Mouse (Mus musculus) CH12.LX (cell line): ENCODE results near the gene Ptprd. TPM values are rescaled to one million over a fixed set of nuclear protein-coding genes. Genes with fewer than 3 reads are reported as not detected.

ENCODE experiments used
- DNase-seq: peaks from one replicate; pipeline ENCODE4 v3.0.0-alpha.2; 2013; ENCODE audit errors: extremely low read depth
- H3K27ac ChIP-seq: 2 replicates; pipeline ENCODE4 v1.5.1; 2012; ENCODE audit warnings: low read depth, mild to moderate bottlenecking, control low read depth, moderate library complexity; ENCODE audit not compliant: insufficient read depth
- H3K27me3 ChIP-seq: replicated peaks from 2 replicates; pipeline ENCODE3; 2012; ENCODE audit warnings: inconsistent platforms
- H3K36me3 ChIP-seq, 2 experiments: replicated peaks in 1 of 2; 2 replicates each; pipeline versions ENCODE3 to v1.6.1; 2012; ENCODE audit warnings: inconsistent platforms in 1 of 2, low read length in 1 of 2, mild to moderate bottlenecking in 1 of 2, mixed read lengths in 1 of 2, moderate library complexity in 1 of 2; ENCODE audit not compliant: control insufficient read depth in 1 of 2, insufficient read depth in 1 of 2
- H3K4me1 ChIP-seq, 2 experiments: 2 replicates each; pipeline ENCODE4 v1.6.1; 2012; ENCODE audit warnings: inconsistent platforms in 1 of 2, moderate library complexity in 1 of 2; ENCODE audit not compliant: insufficient read depth in 2 of 2, control insufficient read depth in 1 of 2
- H3K4me2 ChIP-seq: 2 replicates; pipeline ENCODE4 v1.6.1; 2012; ENCODE audit warnings: low read depth, mild to moderate bottlenecking, control low read depth; ENCODE audit not compliant: poor library complexity, insufficient read depth, severe bottlenecking
- H3K4me3 ChIP-seq, 3 experiments: fragments of 150-350 bp in 1 of 3; sonication (generic) in 1 of 3; replicated peaks in 1 of 3; 2 replicates each; pipeline versions ENCODE3 to v1.5.1; 2011 to 2012; ENCODE audit warnings: low read depth in 2 of 3, low read length in 2 of 3, mild to moderate bottlenecking in 2 of 3, moderate library complexity in 2 of 3, control low read depth in 1 of 3, improper control_type of control experiment in 1 of 3, inconsistent platforms in 1 of 3, mixed read lengths in 1 of 3; ENCODE audit not compliant: poor library complexity in 1 of 3
- H3K79me2 ChIP-seq: replicated peaks from 2 replicates; pipeline ENCODE4 v1.6.1; 2012; ENCODE audit warnings: mild to moderate bottlenecking, moderate library complexity; ENCODE audit not compliant: control insufficient read depth, poor library complexity, insufficient read depth, severe bottlenecking; ENCODE audit errors: extremely low read depth
- H3K9ac ChIP-seq: 2 replicates; pipeline ENCODE4 v1.6.1; 2012; ENCODE audit warnings: low read depth, mild to moderate bottlenecking, control low read depth, moderate library complexity; ENCODE audit not compliant: insufficient read depth
- H3K9me3 ChIP-seq: replicated peaks from 2 replicates; pipeline ENCODE3; 2012; ENCODE audit warnings: low read length, inconsistent platforms, mixed read lengths
- BHLHE40 ChIP-seq: IDR thresholded peaks from 2 replicates; pipeline ENCODE4 v1.6.1; 2011; ENCODE audit warnings: mild to moderate bottlenecking, low read depth, low read length, improper control_type of control experiment
- CHD1 ChIP-seq: IDR thresholded peaks from 2 replicates; pipeline ENCODE4 v1.6.1; 2012; ENCODE audit warnings: low read depth, low read length, improper control_type of control experiment, inconsistent platforms
- CHD2 ChIP-seq: IDR thresholded peaks from 2 replicates; pipeline ENCODE4 v1.6.1; 2011; ENCODE audit warnings: low read length, improper control_type of control experiment
- CTCF ChIP-seq, 2 experiments: IDR thresholded peaks in 1 of 2; conservative IDR thresholded peaks in 1 of 2; 2 replicates each; pipeline ENCODE4 v1.5.1; 2011 to 2012; ENCODE audit warnings: low read depth in 2 of 2, low read length in 2 of 2, improper control_type of control experiment in 1 of 2, inconsistent platforms in 1 of 2, mild to moderate bottlenecking in 1 of 2, moderate library complexity in 1 of 2
- E2F4 ChIP-seq: IDR thresholded peaks from 2 replicates; pipeline ENCODE4 v1.6.1; 2011; ENCODE audit warnings: low read depth, low read length, improper control_type of control experiment; ENCODE audit not compliant: insufficient replicate concordance
- EP300 ChIP-seq: IDR thresholded peaks from 2 replicates; pipeline ENCODE4 v1.6.1; 2011; ENCODE audit warnings: low read length, improper control_type of control experiment
- ETS1 ChIP-seq: conservative IDR thresholded peaks from 2 replicates; pipeline ENCODE4 v1.6.1; 2012; ENCODE audit warnings: low read depth, mild to moderate bottlenecking, inconsistent platforms, low read length, improper control_type of control experiment, moderate library complexity
- JUND ChIP-seq: conservative IDR thresholded peaks from 2 replicates; pipeline ENCODE4 v1.6.1; 2011; ENCODE audit warnings: low read depth, low read length, improper control_type of control experiment
- MXI1 ChIP-seq: IDR thresholded peaks from 2 replicates; pipeline ENCODE4 v1.6.1; 2011; ENCODE audit warnings: mild to moderate bottlenecking, low read depth, low read length, improper control_type of control experiment
- PAX5 ChIP-seq: IDR thresholded peaks from 2 replicates; pipeline ENCODE4 v1.6.1; 2012; ENCODE audit warnings: low read length, inconsistent platforms, mixed read lengths
- RAD21 ChIP-seq: IDR thresholded peaks from 2 replicates; pipeline ENCODE4 v1.6.1; 2011; ENCODE audit warnings: low read depth, mild to moderate bottlenecking, low read length, improper control_type of control experiment, moderate library complexity
- RCOR1 ChIP-seq: conservative IDR thresholded peaks from 2 replicates; pipeline ENCODE4 v1.6.1; 2012; ENCODE audit warnings: low read depth, mild to moderate bottlenecking, inconsistent platforms, low read length, improper control_type of control experiment
- TCF12 ChIP-seq: IDR thresholded peaks from 2 replicates; pipeline ENCODE4 v1.6.1; 2014; ENCODE audit warnings: low read depth, mild to moderate bottlenecking, inconsistent platforms, low read length, improper control_type of control experiment
- UBTF ChIP-seq: IDR thresholded peaks from 2 replicates; pipeline ENCODE4 v1.6.1; 2012; ENCODE audit warnings: low read depth, mild to moderate bottlenecking, inconsistent platforms, low read length, improper control_type of control experiment, moderate library complexity
- USF1 ChIP-seq: IDR thresholded peaks from 2 replicates; pipeline ENCODE4 v1.6.1; 2014; ENCODE audit warnings: low read depth, mild to moderate bottlenecking, inconsistent platforms, low read length, improper control_type of control experiment
- ZC3H11A ChIP-seq: IDR thresholded peaks from 2 replicates; pipeline ENCODE4 v1.6.1; 2012; ENCODE audit warnings: low read depth, mild to moderate bottlenecking, inconsistent platforms, low read length, improper control_type of control experiment
- ZKSCAN1 ChIP-seq: IDR thresholded peaks from 2 replicates; pipeline ENCODE4 v1.6.1; 2012; ENCODE audit warnings: low read depth, inconsistent platforms, low read length, improper control_type of control experiment, borderline replicate concordance
- dilution Hi-C: fragments of 300-500 bp; cut with MboI; formaldehyde crosslinking; loops from 2 replicates; pipeline ENCODE4 v1.14.3; 2020; ENCODE audit warnings: low sequenced_read_pairs; ENCODE audit not compliant: extremely low pct_unique_long_range_greater_than_20kb, extremely low pct_ligation_motif_present
- in situ Hi-C: fragments of 300-500 bp; cut with MboI; formaldehyde crosslinking; loops from 3 replicates; pipeline ENCODE4 v1.14.3; 2019; ENCODE audit warnings: low sequenced_read_pairs, low pct_ligation_motif_present, low pct_unique_long_range_greater_than_20kb, mixed read lengths
- polyA plus RNA-seq: library from polyadenylated mRNA; unstranded; fragments of >175 nt; gene quantifications from 2 replicates; pipeline ENCODE4 v1.2.1, GENCODE M21; 2012; ENCODE audit warnings: low read depth; ENCODE audit not compliant: insufficient read length
- total RNA-seq, 2 experiments: library from RNA; depleted of rRNA; stranded (reverse); fragments of 300-350 nt in 1 of 2; fragments of >200 nt in 1 of 2; gene quantifications; 2 replicates each; pipeline ENCODE4 v1.2.3; 2012 to 2014

The Ptprd gene
- total and polyA plus RNA-seq, 3 experiments: not detected

- Histone ChIP-seq H3K4me1 (no peaks in the 10 kb centered on the region), H3K4me2 (no peak overlapping the region), H3K4me3 (no peak overlapping the region), H3K27me3 (no peaks in the 10 kb centered on the region), H3K27ac (no peak overlapping the region), H3K9me3 (peaks cover 46% of the 10 kb centered on the region), H3K9ac (no peak overlapping the region), H3K36me3 (no peaks in the 10 kb centered on the region), H3K79me2 (no peaks in the 10 kb centered on the region)
- in situ Hi-C loops (no loop called here), dilution Hi-C loops (no loop called here)
- no peak for DNase-seq
- TF ChIP-seq BHLHE40: no peak
- no peak for TF ChIP-seq USF1
- TF ChIP-seq RCOR1: no peak
- no peak for TF ChIP-seq CHD2
- TF ChIP-seq TCF12: no peak
- TF ChIP-seq CHD1: no peak
- TF ChIP-seq JUND: no peak
- TF ChIP-seq ETS1: no peak
- TF ChIP-seq EP300: no peak
- no peak for TF ChIP-seq E2F4
- no peak for TF ChIP-seq UBTF
Observed at GRCm38 (mm10) chr4:76448678-76449465, 1762.9 kb downstream of the Ptprd start.

GRCm38 (mm10) chr4:76447396-76447795 lies 1764.4 kb downstream of the Ptprd start:
- in situ Hi-C loops: no loop called here
- H3K27ac ChIP-seq: no peak overlapping the region
- H3K4me1 ChIP-seq: no peaks in the 10 kb centered on the region
- H3K4me2 ChIP-seq: no peak overlapping the region
- no peaks in the 10 kb centered on the region for H3K79me2 ChIP-seq
- no peak overlapping the region for H3K9ac ChIP-seq
- no peak overlapping the region for H3K4me3 ChIP-seq
- DNase-seq: no peak
- no peaks in the 10 kb centered on the region for H3K27me3 ChIP-seq
- peaks cover 44% of the 10 kb centered on the region for H3K9me3 ChIP-seq
- dilution Hi-C loops: no loop called here
- H3K36me3 ChIP-seq: no peaks in the 10 kb centered on the region
- TF ChIP-seq PAX5 (no peak), MXI1 (no peak), CTCF (conservative IDR thresholded peaks at IDR 0.05 in 1 of 2, IDR thresholded peaks at IDR 0.05 in 1 of 2; ENCODE audit: low read depth in 2 of 2, low read length in 2 of 2) (no peak), ZC3H11A (no peak), ZKSCAN1 (no peak), EP300 (no peak), RAD21 (no peak)
